ENCODE assay signal across 15 mouse cellular contexts in genomic region chr7:111150540-111150939, GRCm38 (mm10).
A peak's percentile ranks its signal among the peaks of the same experiment; 100 is the strongest.
DNase-seq lines count a peak whose midpoint lies in the region; ATAC-seq and TF ChIP-seq lines count a peak whose summit lies in the region.
"Had no signal": no experiment of that assay in that cellular context is flagged by ENCODE, and none has a peak within 500 bp of the region (broad histone marks: within the 10 kb centered on the region; RNA-seq: fewer than 3 reads in every experiment).

No protein-coding gene starts in this region.

- H3K4me3 ChIP-seq in heart, embryonic 12.5 days: no peak overlapping the region
- H3K4me3 ChIP-seq in MEL (ENCODE audit: control insufficient read depth in 1 of 2, insufficient read depth in 1 of 2, low read depth in 2 of 2, low read length in 2 of 2): no peak overlapping the region
- H3K4me3 ChIP-seq in heart, postnatal 0 days (ENCODE audit: low read depth, low read length): no peak overlapping the region
- H3K4me3 ChIP-seq: embryonic facial prominence, embryonic 12.5 days; forebrain, embryonic 15.5 days; hindbrain, embryonic 12.5 days had no signal

- H3K27ac ChIP-seq in heart, embryonic 12.5 days (ENCODE audit: poor library complexity, severe bottlenecking): peak overlapping the region; percentile 49
- H3K27ac ChIP-seq in MEL (ENCODE audit: control insufficient read depth, low read depth, low read length): no peak overlapping the region
- peak overlapping the region; percentile 74 for H3K27ac ChIP-seq in heart, postnatal 0 days (ENCODE audit: low read depth)
- H3K27ac ChIP-seq: embryonic facial prominence, embryonic 12.5 days; forebrain, embryonic 15.5 days; hindbrain, embryonic 12.5 days had no signal

- H3K9ac ChIP-seq in heart, embryonic 12.5 days: no peak overlapping the region
- H3K9ac ChIP-seq in MEL (ENCODE audit: control insufficient read depth, low read depth, low read length, poor library complexity, severe bottlenecking): no peak overlapping the region
- 0 out of 2 replicates have a peak overlapping the region, but pooled peaks have one; percentile 3 for H3K9ac ChIP-seq in heart, postnatal 0 days (replicated peaks; ENCODE audit: low read depth, low read length)
- H3K9ac ChIP-seq: embryonic facial prominence, embryonic 12.5 days; forebrain, embryonic 15.5 days; hindbrain, embryonic 12.5 days had no signal

- ATAC-seq in heart, embryonic 12.5 days (ENCODE audit: insufficient number of reproducible peaks, low FRiP score): no peak
- no peak for ATAC-seq in heart, postnatal 0 days (ENCODE audit: insufficient read depth, low read depth)
- ATAC-seq: forebrain, embryonic 15.5 days; hindbrain, embryonic 16.5 days; inflammation-experienced regulatory T-cells, adult 6 months; intestine, postnatal 0 days had no signal

- no peaks in the 10 kb centered on the region for H3K27me3 ChIP-seq in heart, embryonic 12.5 days (replicated peaks)
- no peaks in the 10 kb centered on the region for H3K27me3 ChIP-seq in MEL (ENCODE audit: control insufficient read depth in 1 of 2, insufficient read depth in 2 of 2, low read length in 2 of 2)
- no peaks in the 10 kb centered on the region for H3K27me3 ChIP-seq in heart, postnatal 0 days (ENCODE audit: control insufficient read depth, insufficient read depth, low read length)
- H3K27me3 ChIP-seq: CH12.LX; embryonic facial prominence, embryonic 12.5 days; forebrain, embryonic 15.5 days; hindbrain, embryonic 12.5 days had no signal

- TF ChIP-seq POLR2A in MEL (IDR thresholded peaks at IDR 0.05; ENCODE audit: control insufficient read depth in 1 of 2, insufficient read depth in 1 of 2, low read depth in 1 of 2, low read length in 2 of 2, poor library complexity in 1 of 2): no peak

- no peak for TF ChIP-seq EP300 in MEL (IDR thresholded peaks at IDR 0.05; ENCODE audit: low read depth in 1 of 2, low read length in 2 of 2)
- no peak for TF ChIP-seq EP300 in heart, postnatal 0 days (IDR thresholded peaks at IDR 0.05; ENCODE audit: low read depth)

- TF ChIP-seq CTCF in MEL (IDR thresholded peaks at IDR 0.05 in 2 of 3, conservative IDR thresholded peaks at IDR 0.05 in 1 of 3; ENCODE audit: control insufficient read depth in 1 of 3, insufficient read depth in 1 of 3, low read depth in 2 of 3, low read length in 3 of 3, poor library complexity in 1 of 3, severe bottlenecking in 1 of 3): no peak
- TF ChIP-seq CTCF in heart, postnatal 0 days (IDR thresholded peaks at IDR 0.05; ENCODE audit: low read depth): no peak

- peak; percentile 87 for DNase-seq in heart, adult 11 months
- no peak for DNase-seq in heart, postnatal 10 days
- no peak for DNase-seq in heart, adult 8-10 months (ENCODE audit: low spot score)
- no peak for DNase-seq in MEL (ENCODE audit: low read depth, low spot score)
- DNase-seq in heart, postnatal 0 days (ENCODE audit: low spot score): no peak
- DNase-seq: gastrocnemius, postnatal 25 days; kidney, adult 8-10 months had no signal

- H3K4me2 ChIP-seq in heart, embryonic 12.5 days: no peak overlapping the region
- H3K4me2 ChIP-seq in heart, postnatal 0 days (ENCODE audit: low read depth, low read length): no peak overlapping the region
- H3K4me2 ChIP-seq: embryonic facial prominence, embryonic 12.5 days; forebrain, embryonic 15.5 days; hindbrain, embryonic 12.5 days had no signal

- no peaks in the 10 kb centered on the region for H3K36me3 ChIP-seq in heart, embryonic 12.5 days
- H3K36me3 ChIP-seq in MEL (ENCODE audit: control insufficient read depth in 1 of 2, insufficient read depth in 2 of 2, low read length in 2 of 2): peaks cover 0 to 17% of the 10 kb centered on the region in 2 experiments; a peak in 2 of 4 replicates
- H3K36me3 ChIP-seq in heart, postnatal 0 days (replicated peaks; ENCODE audit: control insufficient read depth, insufficient read depth, low read length): no peaks in the 10 kb centered on the region
- H3K36me3 ChIP-seq: embryonic facial prominence, embryonic 12.5 days; forebrain, embryonic 15.5 days; hindbrain, embryonic 12.5 days had no signal

- H3K79me2 ChIP-seq in MEL (ENCODE audit: control insufficient read depth, insufficient read depth, low read length, poor library complexity): no peaks in the 10 kb centered on the region

- peaks cover 18% of the 10 kb centered on the region for H3K4me1 ChIP-seq in heart, embryonic 12.5 days (replicated peaks)
- H3K4me1 ChIP-seq in MEL (ENCODE audit: control insufficient read depth in 1 of 2, insufficient read depth in 2 of 2, low read length in 2 of 2): peaks cover 10 to 12% of the 10 kb centered on the region in 2 experiments
- peaks cover 27% of the 10 kb centered on the region; the same call in 1 of the 2 replicates for H3K4me1 ChIP-seq in heart, postnatal 0 days (ENCODE audit: control insufficient read depth, insufficient read depth)
- H3K4me1 ChIP-seq: embryonic facial prominence, embryonic 12.5 days; forebrain, embryonic 15.5 days; hindbrain, embryonic 12.5 days had no signal

- H3K9me3 ChIP-seq in heart, embryonic 12.5 days (replicated peaks): no peaks in the 10 kb centered on the region
- no peaks in the 10 kb centered on the region for H3K9me3 ChIP-seq in MEL (replicated peaks; ENCODE audit: insufficient read depth, low read length)
- H3K9me3 ChIP-seq in heart, postnatal 0 days (replicated peaks; ENCODE audit: control insufficient read depth, low read length): no peaks in the 10 kb centered on the region
- H3K9me3 ChIP-seq: embryonic facial prominence, embryonic 12.5 days; forebrain, embryonic 15.5 days; hindbrain, embryonic 12.5 days had no signal

- TF ChIP-seq RAD21 in MEL (IDR thresholded peaks at IDR 0.05; ENCODE audit: low read depth, low read length): no peak

- WGBS in heart, embryonic 12.5 days: 68% methylated on average over 5 of the region's 5 CpGs
- 51% methylated on average over 5 of the region's 5 CpGs for WGBS in heart, postnatal 0 days

- intact Hi-C loops in heart, postnatal 10 days (cut with DNase I): no loop called here

TF ChIP-seq in MEL, 35 proteins besides CTCF, POLR2A, EP300 and RAD21:
- peak; percentile 56; the same call in 1 of the 2 replicates for TF ChIP-seq USF1 (IDR thresholded peaks at IDR 0.05; ENCODE audit: low read depth, low read length)
- no peak for TF ChIP-seq RCOR1 (IDR thresholded peaks at IDR 0.05; ENCODE audit: low read depth, low read length)
- no peak for TF ChIP-seq JUND (IDR thresholded peaks at IDR 0.05; ENCODE audit: low read depth, low read length)
